Mouse (Mus musculus) liver, adult 2 months (tissue): ENCODE measurements at regions not wholly inside any gene's neighbourhood (a gene's known extent, or its start where the extent isn't known, plus 50 kb on each side); places are given as distances from the start of the nearest gene placed in this dataset.

Source experiments
- CTCF ChIP-seq: fragments of 200-500 bp; IDR thresholded peaks from 2 replicates; pipeline ENCODE4 v1.5.1; 2011; ENCODE audit warnings: low read depth, low read length, control low read depth
- POLR2A ChIP-seq: fragments of 200-500 bp; IDR thresholded peaks from 2 replicates; pipeline ENCODE4 v1.6.1; 2011; ENCODE audit warnings: low read length, control low read depth; ENCODE audit not compliant: insufficient read depth; ENCODE audit errors: extremely low read depth

DNA sequence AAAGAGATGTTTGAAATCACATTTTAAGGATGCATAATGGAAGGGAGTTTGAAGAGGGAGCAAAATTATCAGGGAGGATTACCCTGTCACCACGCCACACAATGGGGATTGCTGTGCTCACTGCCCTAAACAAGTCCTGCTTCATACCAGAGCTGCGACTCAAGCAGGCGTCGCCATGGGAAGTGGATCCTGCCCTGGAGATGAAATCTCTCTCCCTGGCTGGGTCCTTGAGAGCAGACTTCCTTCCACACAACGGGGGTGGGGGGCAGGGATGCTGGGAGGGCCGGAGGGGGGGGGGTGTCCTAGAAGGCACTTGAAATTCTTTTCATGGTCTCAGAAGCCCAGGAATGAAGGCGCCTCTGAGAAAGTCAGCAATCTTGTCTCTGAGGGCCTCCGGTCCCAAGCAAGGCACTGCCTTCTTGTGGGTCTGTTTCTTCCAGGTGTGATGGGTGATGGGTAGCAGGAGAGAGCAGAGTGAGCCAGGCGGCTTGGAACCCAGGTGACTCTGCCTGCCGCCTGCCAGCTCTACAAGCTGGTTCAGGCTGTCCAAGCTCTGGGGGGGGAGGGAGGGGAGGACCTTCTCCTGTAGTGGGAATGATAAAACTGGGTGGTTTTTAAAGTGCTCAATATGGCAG lies 51.7 kb upstream of the Foxe1 start:
- TF ChIP-seq POLR2A (no peak), CTCF (no peak)
